Mouse (Mus musculus) stomach, embryonic 16.5 days (tissue): ENCODE measurements around the gene Mrps15. TPM values are rescaled to one million over a fixed set of nuclear protein-coding genes. Genes with fewer than 3 reads are reported as not detected.

ENCODE experiments used
- ATAC-seq: fragments of 200-750 bp; cut with Nextera tagmentation; 2 replicates; pipeline ENCODE4 v1.8.0; 2017; ENCODE audit warnings: moderate number of reproducible peaks, moderate TSS enrichment; ENCODE audit not compliant: insufficient read depth, low FRiP score
- H3K27ac ChIP-seq: fragments of 300-500 bp; sonication (generic); 2 replicates; pipeline ENCODE4 v1.5.1; 2014; ENCODE audit warnings: low read length
- H3K27me3 ChIP-seq: fragments of 300-500 bp; sonication (generic); 2 replicates; pipeline ENCODE4 v1.6.1; 2014; ENCODE audit warnings: low read length, control low read depth, mixed read lengths; ENCODE audit not compliant: control insufficient read depth, insufficient read depth
- H3K36me3 ChIP-seq: fragments of 300-500 bp; sonication (generic); 2 replicates; pipeline ENCODE4 v1.6.1; 2014; ENCODE audit warnings: low read length; ENCODE audit not compliant: control insufficient read depth, insufficient read depth
- H3K4me1 ChIP-seq: fragments of 300-500 bp; sonication (generic); 2 replicates; pipeline ENCODE4 v1.6.1; 2014; ENCODE audit warnings: low read length, control low read depth, mixed read lengths; ENCODE audit not compliant: control insufficient read depth, insufficient read depth
- H3K4me2 ChIP-seq: fragments of 300-500 bp; sonication (generic); 2 replicates; pipeline ENCODE4 v1.6.1; 2014; ENCODE audit warnings: low read depth, low read length, mixed read lengths
- H3K4me3 ChIP-seq: fragments of 300-500 bp; sonication (generic); replicated peaks from 2 replicates; pipeline ENCODE4 v1.5.1; 2014; ENCODE audit warnings: mild to moderate bottlenecking, low read length
- H3K9ac ChIP-seq: fragments of 300-500 bp; sonication (generic); 2 replicates; pipeline ENCODE4 v1.6.1; 2014; ENCODE audit warnings: low read length
- H3K9me3 ChIP-seq: fragments of 300-500 bp; sonication (generic); replicated peaks from 2 replicates; pipeline ENCODE4 v1.6.1; 2016; ENCODE audit warnings: low read length, control low read depth; ENCODE audit not compliant: control insufficient read depth
- WGBS: fragments of 180-500 bp; shearing (Covaris S2); extraction: QIAGEN DNeasy Blood & Tissue Kit; methylation state at CpG from one replicate; pipeline ENCODE4 v1.1.7; 2014; 5-methylcytosine and 5-hydroxymethylcytosine counted together
- polyA plus RNA-seq: library from polyadenylated mRNA; unstranded; fragments of >200 nt; fragmentation: Nextera tagmentation; extraction: Ambion mirVana; gene quantifications from 2 replicates; pipeline ENCODE4 v1.2.1, GENCODE M21; 2015

The Mrps15 gene
- polyA plus RNA-seq, 1 experiment from 2014 or later = 131 TPM

GRCm38 (mm10) chr4:126029042-126029441 is 17.7 kb upstream of the Mrps15 start:
- Histone ChIP-seq H3K9ac (no peak overlapping the region), H3K4me3 (no peak overlapping the region), H3K4me1 (no peaks in the 10 kb centered on the region), H3K4me2 (no peak overlapping the region), H3K36me3 (no peaks in the 10 kb centered on the region), H3K27me3 (no peaks in the 10 kb centered on the region), H3K27ac (no peak overlapping the region), H3K9me3 (no peaks in the 10 kb centered on the region)
- ATAC-seq = no peak
- WGBS = 63% methylated on average over 3 of the region's 3 CpGs

GRCm38 (mm10) chr4:126030705-126031104 is 16.0 kb upstream of the Mrps15 start:
- WGBS = 68% methylated on average over 5 of the region's 5 CpGs
- H3K9ac ChIP-seq = no peak overlapping the region
- no peak overlapping the region for H3K4me2 ChIP-seq
- no peaks in the 10 kb centered on the region for H3K4me1 ChIP-seq
- ATAC-seq = no peak
- no peaks in the 10 kb centered on the region for H3K36me3 ChIP-seq
- no peak overlapping the region for H3K27ac ChIP-seq
- no peaks in the 10 kb centered on the region for H3K9me3 ChIP-seq
- H3K4me3 ChIP-seq = no peak overlapping the region
- no peaks in the 10 kb centered on the region for H3K27me3 ChIP-seq

- Histone ChIP-seq H3K9ac (no peak overlapping the region), H3K4me1 (no peaks in the 10 kb centered on the region), H3K27ac (no peak overlapping the region), H3K27me3 (no peaks in the 10 kb centered on the region), H3K9me3 (no peaks in the 10 kb centered on the region), H3K36me3 (no peaks in the 10 kb centered on the region), H3K4me3 (no peak overlapping the region), H3K4me2 (no peak overlapping the region)
- ATAC-seq = no peak
- 77% methylated on average over 5 of the region's 5 CpGs for WGBS
Observed at GRCm38 (mm10) chr4:126035413-126035812, 11.3 kb upstream of the Mrps15 start.

GRCm38 (mm10) chr4:126051617-126052016 is 4.9 kb downstream of the Mrps15 start:
- H3K9ac ChIP-seq = no peak overlapping the region
- 77% methylated on average over 7 of the region's 7 CpGs for WGBS
- no peak overlapping the region for H3K27ac ChIP-seq
- peaks cover 7% of the 10 kb centered on the region for H3K4me1 ChIP-seq
- no peak overlapping the region for H3K4me2 ChIP-seq
- H3K9me3 ChIP-seq = no peaks in the 10 kb centered on the region
- ATAC-seq = no peak
- H3K27me3 ChIP-seq = no peaks in the 10 kb centered on the region
- H3K36me3 ChIP-seq = peaks cover 9% of the 10 kb centered on the region
- H3K4me3 ChIP-seq = no peak overlapping the region

GRCm38 (mm10) chr4:126057207-126058133 is 10.7 kb downstream of the Mrps15 start:
- Histone ChIP-seq H3K27me3 (no peaks in the 10 kb centered on the region), H3K36me3 (peaks cover 9% of the 10 kb centered on the region), H3K4me1 (peaks cover 17% of the 10 kb centered on the region), H3K27ac (peak overlapping the region; percentile 49), H3K4me3 (peak overlapping the region; percentile 67), H3K9ac (peak overlapping the region; percentile 73), H3K4me2 (peak overlapping the region; percentile 84), H3K9me3 (no peaks in the 10 kb centered on the region)
- 13% methylated on average over 19 of the region's 19 CpGs for WGBS
- ATAC-seq = no peak

GRCm38 (mm10) chr4:126058134-126058996 is 11.6 kb downstream of the Mrps15 start, which contains the start of gene Oscp1:
Gene Oscp1 (plus strand): TSS chr4:126058565.
- Histone ChIP-seq H3K9ac (peak within 1 kb of the TSS; percentile 73), H3K4me3 (peak within 1 kb of the TSS; percentile 67), H3K36me3 (peaks cover 9% of the 10 kb centered on the region), H3K4me1 (peaks cover 17% of the 10 kb centered on the region), H3K27ac (peak within 1 kb of the TSS; percentile 49), H3K4me2 (peak within 1 kb of the TSS; percentile 84), H3K9me3 (no peaks in the 10 kb centered on the region), H3K27me3 (no peaks in the 10 kb centered on the region)
- under 1% methylated on average over 57 of the region's 57 CpGs for WGBS
- ATAC-seq = peak; percentile 98

- Histone ChIP-seq H3K36me3 (peaks cover 9% of the 10 kb centered on the region), H3K4me3 (peak overlapping the region; percentile 67), H3K9me3 (no peaks in the 10 kb centered on the region), H3K4me1 (peaks cover 17% of the 10 kb centered on the region), H3K4me2 (peak overlapping the region; percentile 84), H3K27ac (no peak overlapping the region), H3K9ac (peak overlapping the region; percentile 73), H3K27me3 (no peaks in the 10 kb centered on the region)
- 37% methylated on average over 9 of the region's 9 CpGs for WGBS
- no peak for ATAC-seq
Observed at GRCm38 (mm10) chr4:126058997-126059362, 12.3 kb downstream of the Mrps15 start.

GRCm38 (mm10) chr4:126062856-126063255 is 16.1 kb downstream of the Mrps15 start:
- Histone ChIP-seq H3K9me3 (no peaks in the 10 kb centered on the region), H3K4me2 (no peak overlapping the region), H3K4me1 (peaks cover 9% of the 10 kb centered on the region), H3K27ac (no peak overlapping the region), H3K27me3 (no peaks in the 10 kb centered on the region), H3K4me3 (no peak overlapping the region), H3K9ac (no peak overlapping the region), H3K36me3 (no peaks in the 10 kb centered on the region)
- WGBS = 42% methylated on average over 1 of the region's 1 CpGs
- ATAC-seq = no peak

GRCm38 (mm10) chr4:126065241-126065640 is 18.5 kb downstream of the Mrps15 start:
- no peaks in the 10 kb centered on the region for H3K36me3 ChIP-seq
- WGBS = 79% methylated on average over 7 of the region's 7 CpGs

More at GRCm38 (mm10) chr4:126065241-126065640, 18.5 kb downstream of the Mrps15 start:
- ATAC-seq = no peak
- Histone ChIP-seq H3K27ac (no peak overlapping the region), H3K9ac (no peak overlapping the region), H3K4me2 (no peak overlapping the region), H3K4me1 (no peaks in the 10 kb centered on the region), H3K9me3 (no peaks in the 10 kb centered on the region), H3K27me3 (no peaks in the 10 kb centered on the region), H3K4me3 (no peak overlapping the region)
